Mouse (Mus musculus) right cerebral cortex, adult 2 months (tissue): Measurements from ENCODE around the gene Mrps25.

ENCODE experiments used
- DNase-seq, 2 experiments: peaks; one replicate each; pipeline ENCODE4 v3.0.0; 2021 to 2022; ENCODE audit warnings: low spot score in 2 of 2

The Mrps25 gene

DNA sequence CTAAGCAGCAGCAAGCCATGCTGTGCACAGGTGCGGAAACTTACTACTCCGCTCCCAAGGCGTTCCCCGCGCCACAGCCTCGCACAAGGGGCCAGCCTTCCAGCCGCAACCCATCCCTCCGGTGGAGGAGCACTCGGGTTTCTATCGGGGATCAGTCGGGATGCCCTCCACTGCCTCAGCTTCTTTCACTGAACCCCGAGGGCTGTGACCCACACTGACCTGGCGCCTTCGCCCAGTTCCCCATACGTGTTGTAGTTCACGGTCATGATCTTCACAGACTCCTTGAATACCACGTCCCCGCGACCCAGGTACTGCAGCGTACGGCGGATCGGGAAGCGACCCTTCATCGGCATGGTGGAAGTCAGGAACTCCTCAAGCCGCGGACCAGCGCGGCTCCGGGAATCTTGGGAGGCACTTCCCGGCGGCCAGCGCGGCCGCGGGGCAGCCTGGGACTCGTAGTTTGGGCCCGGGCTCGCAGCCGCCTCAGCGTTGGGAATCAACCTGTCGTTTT, at the start of gene Mrps25:
Gene Mrps25, minus strand, starts transcription at position 413 of the 511 bp plus-strand sequence.
- DNase-seq = peak; percentile 78 to 80

GRCm38 (mm10) chr6:92231762-92232161, 47.9 kb upstream of the Mrps25 start:
- no peak for DNase-seq

GRCm38 (mm10) chr6:92231356-92231755, 47.5 kb upstream of the Mrps25 start:
- DNase-seq = no peak

GRCm38 (mm10) chr6:92229586-92229985, 45.8 kb upstream of the Mrps25 start:
- no peak for DNase-seq

GRCm38 (mm10) chr6:92229103-92229502, 45.3 kb upstream of the Mrps25 start:
- no peak for DNase-seq

DNA sequence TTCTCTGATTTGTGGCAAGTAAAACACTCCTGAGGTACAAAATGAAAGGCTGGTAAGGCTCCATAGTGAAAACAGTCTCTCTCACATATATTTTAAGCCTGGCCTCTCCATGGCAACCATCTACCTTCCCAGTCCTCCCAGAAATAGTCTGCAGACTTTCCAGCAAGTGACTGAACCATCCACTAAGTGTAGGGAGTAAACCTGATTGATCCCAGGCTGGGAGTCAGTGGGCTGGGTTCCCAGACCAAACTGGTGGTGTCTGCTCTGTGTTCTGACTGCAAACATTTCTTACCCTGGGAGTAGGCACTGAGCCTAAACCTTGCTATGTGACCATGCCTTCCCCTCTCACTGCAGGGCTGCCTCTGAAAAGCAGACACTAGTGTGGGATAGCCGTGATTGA, 41.1 kb upstream of the Mrps25 start:
- peak in 1 of 2 experiments; percentile 36 for DNase-seq

GRCm38 (mm10) chr6:92222021-92222420, 38.2 kb upstream of the Mrps25 start:
- no peak for DNase-seq

DNA sequence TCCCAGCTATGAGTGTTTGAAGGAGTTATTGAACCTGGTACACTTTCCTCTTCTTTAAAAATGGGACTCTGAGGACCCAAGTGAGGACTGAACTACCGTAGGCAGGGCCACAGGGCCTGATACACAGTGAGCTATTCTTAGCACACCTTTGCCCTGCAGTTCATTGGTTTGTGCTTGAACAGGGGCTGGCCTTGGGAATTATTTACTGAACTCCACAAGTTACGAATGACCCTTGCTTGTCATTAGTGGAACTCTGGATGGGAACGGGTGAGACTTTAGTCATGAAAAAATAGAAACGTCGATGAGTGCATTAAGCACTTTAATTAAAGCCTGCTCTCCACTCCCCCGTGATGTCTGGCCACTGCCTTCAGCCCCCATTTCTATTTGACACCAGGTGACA, 37.8 kb upstream of the Mrps25 start:
- no peak for DNase-seq

GRCm38 (mm10) chr6:92219445-92219844, 35.6 kb upstream of the Mrps25 start:
- DNase-seq = peak; percentile 52 to 66

DNA sequence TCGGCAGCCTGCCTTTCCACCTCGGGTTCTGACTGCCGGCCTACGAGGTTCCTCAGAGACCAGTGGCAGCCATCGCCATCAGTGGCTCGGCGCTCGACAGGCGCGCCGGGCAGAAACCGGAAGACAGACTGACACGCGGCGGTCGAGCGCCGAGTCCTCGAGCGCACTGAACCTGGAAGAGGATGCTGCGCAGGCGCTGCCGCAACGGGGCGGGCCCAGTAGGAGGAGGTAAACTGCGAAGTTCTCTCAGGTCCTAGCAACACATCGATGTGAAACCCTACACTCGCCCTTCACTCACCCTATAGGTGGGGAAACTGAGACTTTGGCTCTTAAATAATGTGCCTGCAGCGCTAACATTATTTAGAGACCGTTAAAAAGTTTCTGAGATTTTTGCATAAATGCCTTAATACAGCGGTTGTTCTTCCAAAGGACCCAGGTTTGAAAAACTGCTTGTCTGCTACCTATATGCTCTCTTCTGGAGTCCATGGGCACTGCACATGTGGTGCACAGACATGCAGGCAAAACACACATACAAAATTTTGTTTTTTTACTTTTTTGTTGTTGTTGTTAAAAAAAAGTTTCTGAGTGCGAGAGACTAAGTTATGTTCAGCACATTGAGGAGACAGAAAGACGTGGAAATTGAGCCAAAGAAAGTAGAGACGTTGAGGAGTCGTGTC, 31.1 kb upstream of the Mrps25 start, which contains the start of gene Rbsn:
Gene Rbsn, minus strand, starts transcription at position 153 of the 677 bp plus-strand sequence.
- peak; percentile 91 to 95 for DNase-seq

DNA sequence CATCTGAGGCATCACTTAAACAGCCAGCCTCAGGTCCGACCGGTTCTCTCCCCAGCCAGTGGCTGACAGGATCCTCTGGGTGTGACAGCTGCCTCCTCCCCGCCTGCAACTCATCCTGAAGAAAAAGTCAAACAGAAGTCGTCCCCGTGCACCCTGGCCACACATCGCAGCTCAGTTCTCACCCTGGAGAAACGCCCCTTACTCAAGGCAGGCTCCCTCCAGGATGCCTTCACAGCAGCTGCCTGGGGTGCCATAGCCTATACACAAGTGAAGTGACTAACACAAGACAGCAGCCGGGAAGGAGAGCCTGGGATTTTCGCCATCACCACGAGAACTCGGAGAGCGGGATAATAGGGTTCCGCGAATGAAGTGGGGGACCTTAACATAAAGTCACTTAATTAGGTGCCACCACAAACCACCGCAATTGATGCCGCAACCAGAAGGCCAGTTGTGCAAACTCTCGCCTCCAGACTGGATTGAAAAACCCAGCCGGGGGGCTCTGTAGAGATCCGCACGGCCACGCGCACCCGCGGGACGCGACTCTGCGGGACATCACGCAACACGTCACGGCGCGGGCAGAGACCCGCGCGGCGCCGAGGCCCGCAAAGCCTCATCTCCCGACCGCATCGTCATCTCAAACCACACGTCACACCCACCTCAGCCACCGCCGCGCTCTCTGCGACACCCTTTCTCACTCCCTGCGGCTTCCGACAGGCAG, 30.4 kb upstream of the Mrps25 start:
- peak in 1 of 2 experiments; percentile 4 for DNase-seq

DNA sequence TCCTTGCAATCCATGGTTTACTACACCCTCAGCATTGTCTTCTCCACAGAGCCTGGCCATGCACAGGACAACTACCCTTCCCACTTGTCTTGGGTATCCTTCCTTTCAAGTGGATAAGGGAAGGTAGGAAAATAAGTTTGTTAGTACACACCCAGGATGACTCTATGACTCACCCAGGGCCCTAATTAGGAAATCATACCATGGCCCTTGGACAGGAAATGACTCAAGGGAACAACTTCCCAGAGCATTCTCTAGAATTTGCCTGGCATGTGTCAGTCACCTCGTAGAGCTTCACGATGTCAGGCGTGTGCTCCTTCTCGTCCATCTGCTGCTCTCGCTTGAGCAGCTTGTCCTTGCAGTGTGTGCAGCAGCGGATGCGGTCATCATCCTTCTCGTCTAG, 15.6 kb upstream of the Mrps25 start:
- DNase-seq = no peak

DNA sequence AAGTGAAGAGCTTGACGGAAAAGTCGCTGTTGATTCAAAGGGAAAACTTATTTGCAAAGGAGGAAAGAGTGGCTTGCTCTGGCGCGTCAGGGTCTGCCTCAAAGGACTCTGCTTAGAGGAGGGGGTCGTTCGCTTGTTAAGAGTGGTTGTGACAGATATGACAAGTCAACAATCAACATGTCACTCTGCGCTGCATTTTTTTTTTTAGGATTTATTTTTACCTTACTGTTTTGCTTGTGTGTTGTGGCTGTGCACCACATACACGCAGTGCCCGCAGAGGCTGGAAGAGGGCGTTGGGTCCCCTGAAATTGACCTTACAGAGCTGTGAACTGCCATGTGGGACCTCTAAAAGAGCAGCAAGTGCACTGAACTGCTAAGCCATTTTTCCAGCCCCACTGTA, 345 bp upstream of the Mrps25 start:
- peak in 1 of 2 experiments; percentile 12 for DNase-seq

GRCm38 (mm10) chr6:92176450-92176849, 7.4 kb downstream of the Mrps25 start:
- DNase-seq = no peak

- DNase-seq = no peak
These were observed 21.1 kb downstream of the Mrps25 start for GRCm38 (mm10) chr6:92162724-92163123.

GRCm38 (mm10) chr6:92158801-92159200, 25.0 kb downstream of the Mrps25 start:
- DNase-seq = no peak

GRCm38 (mm10) chr6:92153774-92154173, 30.1 kb downstream of the Mrps25 start:
- no peak for DNase-seq

DNA sequence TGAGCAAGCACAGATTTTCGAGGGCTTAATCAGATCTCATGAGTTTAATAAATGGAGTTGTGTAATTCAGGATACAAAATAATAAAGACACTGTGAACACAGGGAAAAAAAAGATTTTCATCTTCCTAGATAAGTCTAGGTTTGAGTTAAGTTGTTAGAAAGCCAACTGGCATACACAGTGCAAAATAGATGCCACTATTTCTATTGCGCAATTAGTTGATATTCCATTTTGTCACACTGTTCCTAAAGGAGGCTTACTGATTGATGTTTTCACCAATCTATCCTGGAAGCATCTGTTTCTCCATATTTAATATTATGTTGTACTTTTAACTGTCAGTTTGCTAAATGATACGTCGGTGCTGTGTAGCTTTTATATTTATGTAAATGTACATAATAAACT, 38.0 kb downstream of the Mrps25 start:
- DNase-seq = no peak

- DNase-seq = peak in 1 of 2 experiments; percentile 23
These were observed 47.5 kb downstream of the Mrps25 start for GRCm38 (mm10) chr6:92136356-92136755.

GRCm38 (mm10) chr6:92133617-92134016, 50.2 kb downstream of the Mrps25 start:
- DNase-seq = peak in 1 of 2 experiments; percentile 16

GRCm38 (mm10) chr6:92132021-92132911, 51.6 kb downstream of the Mrps25 start:
- DNase-seq = peak in 1 of 2 experiments; percentile 16

GRCm38 (mm10) chr6:92131456-92131855, 52.4 kb downstream of the Mrps25 start:
- no peak for DNase-seq
